Mouse (Mus musculus): ENCODE measurements around the gene Ap2m1. TPM values are rescaled to one million over a fixed set of nuclear protein-coding genes. Genes with fewer than 3 reads are reported as not detected.

The Ap2m1 gene
- polyA plus RNA-seq, 1 experiment from 2014 or later: 502 TPM

- no peak for ATAC-seq (ENCODE audit: insufficient number of reproducible peaks, insufficient read depth, low FRiP score, low read depth)
Observed at GRCm38 (mm10) chr16:20516032-20516431, 19.2 kb upstream of the Ap2m1 start.

GRCm38 (mm10) chr16:20516726-20517201, 18.5 kb upstream of the Ap2m1 start, which contains the start of gene Dvl3:
Gene Dvl3 (plus strand): TSS chr16:20516982.
- peak within 1 kb of the TSS; percentile 97 for H3K9ac ChIP-seq (ENCODE audit: low read length)
- ATAC-seq (ENCODE audit: insufficient number of reproducible peaks, insufficient read depth, low FRiP score, low read depth): peak; percentile 95
- under 1% methylated on average over 55 of the region's 55 CpGs for WGBS

More at GRCm38 (mm10) chr16:20516032-20516431, 19.2 kb upstream of the Ap2m1 start:
- peaks cover 25% of the 10 kb centered on the region for H3K36me3 ChIP-seq (ENCODE audit: control insufficient read depth, insufficient read depth, low read length)
- no peaks in the 10 kb centered on the region for H3K27me3 ChIP-seq (ENCODE audit: control insufficient read depth, insufficient read depth, low read length)
- H3K4me3 ChIP-seq (ENCODE audit: control insufficient read depth in 1 of 2, insufficient read depth in 1 of 2, low read depth in 1 of 2, low read length in 2 of 2): peak overlapping the region in 1 of 2 experiments; percentile 85; a peak in 2 of 4 replicates
- peak overlapping the region in 1 of 2 experiments; percentile 94; a peak in 2 of 4 replicates for H3K27ac ChIP-seq (replicated peaks in 1 of 2; ENCODE audit: control insufficient read depth in 1 of 2, insufficient read depth in 1 of 2, low read depth in 2 of 2, low read length in 2 of 2)
- H3K4me2 ChIP-seq (ENCODE audit: low read length): peak overlapping the region; percentile 77
- peak overlapping the region; percentile 97 for H3K9ac ChIP-seq (ENCODE audit: low read length)
- peaks cover 0 to 31% of the 10 kb centered on the region in 2 experiments; a peak in 3 of 4 replicates for H3K4me1 ChIP-seq (ENCODE audit: control insufficient read depth in 2 of 2, insufficient read depth in 2 of 2, low read length in 2 of 2)
- H3K9me3 ChIP-seq (ENCODE audit: control insufficient read depth, low read length): no peaks in the 10 kb centered on the region

GRCm38 (mm10) chr16:20517216-20517615, 18.1 kb upstream of the Ap2m1 start:
- no peaks in the 10 kb centered on the region for H3K9me3 ChIP-seq (ENCODE audit: control insufficient read depth, low read length)
- WGBS: under 1% methylated on average over 26 of the region's 26 CpGs

More at GRCm38 (mm10) chr16:20516726-20517201, 18.5 kb upstream of the Ap2m1 start, which contains the start of gene Dvl3:
- H3K27me3 ChIP-seq (ENCODE audit: control insufficient read depth, insufficient read depth, low read length): no peaks in the 10 kb centered on the region
- peak within 1 kb of the TSS; percentile 91 for H3K4me2 ChIP-seq (ENCODE audit: low read length)
- peaks cover 0 to 31% of the 10 kb centered on the region in 2 experiments; a peak in 3 of 4 replicates for H3K4me1 ChIP-seq (ENCODE audit: control insufficient read depth in 2 of 2, insufficient read depth in 2 of 2, low read length in 2 of 2)
- no peaks in the 10 kb centered on the region for H3K9me3 ChIP-seq (ENCODE audit: control insufficient read depth, low read length)
- H3K27ac ChIP-seq (replicated peaks in 1 of 2; ENCODE audit: control insufficient read depth in 1 of 2, insufficient read depth in 1 of 2, low read depth in 2 of 2, low read length in 2 of 2): peak within 1 kb of the TSS; percentile 92 to 94
- H3K4me3 ChIP-seq (ENCODE audit: control insufficient read depth in 1 of 2, insufficient read depth in 1 of 2, low read depth in 1 of 2, low read length in 2 of 2): peak within 1 kb of the TSS; percentile 76 to 85
- H3K36me3 ChIP-seq (ENCODE audit: control insufficient read depth, insufficient read depth, low read length): peaks cover 25% of the 10 kb centered on the region

GRCm38 (mm10) chr16:20517701-20518374, 17.4 kb upstream of the Ap2m1 start:
- H3K9ac ChIP-seq (ENCODE audit: low read length): peak overlapping the region; percentile 97
- H3K4me2 ChIP-seq (ENCODE audit: low read length): peak overlapping the region; percentile 91
- H3K4me1 ChIP-seq (ENCODE audit: control insufficient read depth in 2 of 2, insufficient read depth in 2 of 2, low read length in 2 of 2): peaks cover 0 to 31% of the 10 kb centered on the region in 2 experiments; a peak in 3 of 4 replicates
- H3K4me3 ChIP-seq (ENCODE audit: control insufficient read depth in 1 of 2, insufficient read depth in 1 of 2, low read depth in 1 of 2, low read length in 2 of 2): peak overlapping the region; percentile 76 to 85
- H3K36me3 ChIP-seq (ENCODE audit: control insufficient read depth, insufficient read depth, low read length): peaks cover 29% of the 10 kb centered on the region
- no peaks in the 10 kb centered on the region for H3K9me3 ChIP-seq (ENCODE audit: control insufficient read depth, low read length)
- no peaks in the 10 kb centered on the region for H3K27me3 ChIP-seq (ENCODE audit: control insufficient read depth, insufficient read depth, low read length)
- WGBS: 4% methylated on average over 6 of the region's 6 CpGs
- H3K27ac ChIP-seq (replicated peaks in 1 of 2; ENCODE audit: control insufficient read depth in 1 of 2, insufficient read depth in 1 of 2, low read depth in 2 of 2, low read length in 2 of 2): peak overlapping the region; percentile 92 to 94
- ATAC-seq (ENCODE audit: insufficient number of reproducible peaks, insufficient read depth, low FRiP score, low read depth): peak; percentile 14; the same call in 1 of the 2 replicates

More at GRCm38 (mm10) chr16:20517216-20517615, 18.1 kb upstream of the Ap2m1 start:
- peak overlapping the region; percentile 97 for H3K9ac ChIP-seq (ENCODE audit: low read length)
- H3K27ac ChIP-seq (replicated peaks in 1 of 2; ENCODE audit: control insufficient read depth in 1 of 2, insufficient read depth in 1 of 2, low read depth in 2 of 2, low read length in 2 of 2): peak overlapping the region; percentile 92 to 94
- H3K27me3 ChIP-seq (ENCODE audit: control insufficient read depth, insufficient read depth, low read length): no peaks in the 10 kb centered on the region
- ATAC-seq (ENCODE audit: insufficient number of reproducible peaks, insufficient read depth, low FRiP score, low read depth): peak; percentile 23
- H3K4me3 ChIP-seq (ENCODE audit: control insufficient read depth in 1 of 2, insufficient read depth in 1 of 2, low read depth in 1 of 2, low read length in 2 of 2): peak overlapping the region; percentile 76 to 85
- H3K36me3 ChIP-seq (ENCODE audit: control insufficient read depth, insufficient read depth, low read length): peaks cover 28% of the 10 kb centered on the region
- peak overlapping the region; percentile 91 for H3K4me2 ChIP-seq (ENCODE audit: low read length)
- peaks cover 0 to 31% of the 10 kb centered on the region in 2 experiments; a peak in 3 of 4 replicates for H3K4me1 ChIP-seq (ENCODE audit: control insufficient read depth in 2 of 2, insufficient read depth in 2 of 2, low read length in 2 of 2)

GRCm38 (mm10) chr16:20523886-20524285, 11.4 kb upstream of the Ap2m1 start:
- no peak; the same call in 1 of the 2 replicates for ATAC-seq (ENCODE audit: insufficient number of reproducible peaks, insufficient read depth, low FRiP score, low read depth)
- Histone ChIP-seq H3K36me3 (ENCODE audit: control insufficient read depth, insufficient read depth, low read length) (peaks cover 88% of the 10 kb centered on the region), H3K4me1 (ENCODE audit: control insufficient read depth in 2 of 2, insufficient read depth in 2 of 2, low read length in 2 of 2) (peaks cover 0 to 14% of the 10 kb centered on the region in 2 experiments; a peak in 2 of 4 replicates), H3K4me3 (ENCODE audit: control insufficient read depth in 1 of 2, insufficient read depth in 1 of 2, low read depth in 1 of 2, low read length in 2 of 2) (no peak overlapping the region), H3K4me2 (ENCODE audit: low read length) (no peak overlapping the region), H3K27ac (replicated peaks in 1 of 2; ENCODE audit: control insufficient read depth in 1 of 2, insufficient read depth in 1 of 2, low read depth in 2 of 2, low read length in 2 of 2) (no peak overlapping the region), H3K9ac (ENCODE audit: low read length) (no peak overlapping the region), H3K27me3 (ENCODE audit: control insufficient read depth, insufficient read depth, low read length) (no peaks in the 10 kb centered on the region), H3K9me3 (ENCODE audit: control insufficient read depth, low read length) (no peaks in the 10 kb centered on the region)
- WGBS: 82% methylated on average over 10 of the region's 10 CpGs

GRCm38 (mm10) chr16:20528779-20529178, 6.5 kb upstream of the Ap2m1 start:
- 86% methylated on average over 5 of the region's 5 CpGs for WGBS
- H3K4me3 ChIP-seq (ENCODE audit: control insufficient read depth in 1 of 2, insufficient read depth in 1 of 2, low read depth in 1 of 2, low read length in 2 of 2): no peak overlapping the region
- H3K27me3 ChIP-seq (ENCODE audit: control insufficient read depth, insufficient read depth, low read length): no peaks in the 10 kb centered on the region
- peaks cover 99% of the 10 kb centered on the region for H3K36me3 ChIP-seq (ENCODE audit: control insufficient read depth, insufficient read depth, low read length)
- no peak overlapping the region for H3K4me2 ChIP-seq (ENCODE audit: low read length)
- no peak overlapping the region for H3K27ac ChIP-seq (replicated peaks in 1 of 2; ENCODE audit: control insufficient read depth in 1 of 2, insufficient read depth in 1 of 2, low read depth in 2 of 2, low read length in 2 of 2)
- no peak for ATAC-seq (ENCODE audit: insufficient number of reproducible peaks, insufficient read depth, low FRiP score, low read depth)
- H3K9me3 ChIP-seq (ENCODE audit: control insufficient read depth, low read length): no peaks in the 10 kb centered on the region
- H3K4me1 ChIP-seq (ENCODE audit: control insufficient read depth in 2 of 2, insufficient read depth in 2 of 2, low read length in 2 of 2): no peaks in the 10 kb centered on the region
- no peak overlapping the region for H3K9ac ChIP-seq (ENCODE audit: low read length)

- Histone ChIP-seq H3K9ac (ENCODE audit: low read length) (no peak overlapping the region), H3K27ac (replicated peaks in 1 of 2; ENCODE audit: control insufficient read depth in 1 of 2, insufficient read depth in 1 of 2, low read depth in 2 of 2, low read length in 2 of 2) (no peak overlapping the region), H3K4me2 (ENCODE audit: low read length) (no peak overlapping the region), H3K36me3 (ENCODE audit: control insufficient read depth, insufficient read depth, low read length) (peaks cover 93% of the 10 kb centered on the region), H3K4me1 (ENCODE audit: control insufficient read depth in 2 of 2, insufficient read depth in 2 of 2, low read length in 2 of 2) (no peaks in the 10 kb centered on the region), H3K9me3 (ENCODE audit: control insufficient read depth, low read length) (no peaks in the 10 kb centered on the region), H3K27me3 (ENCODE audit: control insufficient read depth, insufficient read depth, low read length) (no peaks in the 10 kb centered on the region), H3K4me3 (ENCODE audit: control insufficient read depth in 1 of 2, insufficient read depth in 1 of 2, low read depth in 1 of 2, low read length in 2 of 2) (no peak overlapping the region)
- ATAC-seq (ENCODE audit: insufficient number of reproducible peaks, insufficient read depth, low FRiP score, low read depth): no peak
- 75% methylated on average over 1 of the region's 1 CpGs for WGBS
Observed at GRCm38 (mm10) chr16:20529375-20529774, 5.9 kb upstream of the Ap2m1 start.
